Mouse (Mus musculus) G1E-ER4 (cell line): ENCODE results near the gene Kazald1. TPM values are rescaled to one million over a fixed set of nuclear protein-coding genes. Genes with fewer than 3 reads are reported as not detected.

ENCODE experiments used
- GATA1 ChIP-seq: IDR thresholded peaks from one replicate; pipeline ENCODE4 v1.8.0; 2012; ENCODE audit warnings: low read length, inconsistent platforms
- polyA plus RNA-seq: library from polyadenylated mRNA; stranded (reverse); fragments of >175 nt; gene quantifications from 2 replicates; pipeline ENCODE4 v1.2.3, GENCODE M21; 2012

Gene Kazald1
- polyA plus RNA-seq: 0.22 and 0.25 TPM in 2 replicates

DNA sequence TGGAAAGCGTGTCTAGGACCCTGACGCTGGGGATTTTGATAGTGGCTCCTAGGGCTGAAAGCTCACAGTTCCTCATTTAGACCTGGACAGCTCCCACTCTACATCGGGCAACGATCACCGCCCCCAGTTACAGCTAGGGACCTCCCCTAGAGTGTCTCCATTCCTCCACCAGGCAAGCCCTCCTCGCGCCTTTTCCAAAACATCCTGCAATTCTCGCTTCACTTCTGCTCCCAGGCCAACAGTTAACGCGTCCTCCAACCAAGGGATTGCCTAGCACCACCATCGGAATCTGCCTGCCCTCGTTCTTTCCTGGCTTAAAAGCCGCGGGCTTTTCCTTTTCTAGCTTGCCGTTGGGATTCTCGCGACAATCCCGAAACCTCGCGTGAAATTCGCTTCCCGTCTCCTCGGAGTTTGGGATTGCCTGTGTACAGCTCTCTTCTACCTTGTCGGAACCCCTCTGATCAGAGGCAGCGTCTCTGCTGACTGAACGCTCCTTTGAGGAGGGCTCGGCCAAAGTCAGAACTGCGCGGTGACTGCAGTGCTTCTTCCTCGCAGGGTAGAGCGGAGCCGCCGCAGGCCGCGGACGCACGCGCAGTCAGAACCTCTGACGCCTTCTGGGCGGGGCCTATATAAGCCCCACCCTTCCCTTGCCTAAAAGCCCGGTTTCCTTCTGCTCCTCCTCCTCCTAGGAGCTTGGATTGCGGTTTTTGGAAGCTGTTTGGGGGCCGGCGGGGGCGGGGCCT is at the start of gene Kazald1:
Gene Kazald1 (plus strand): TSS at position 662 of the 743 bp plus-strand sequence.
- TF ChIP-seq GATA1: no peak

DNA sequence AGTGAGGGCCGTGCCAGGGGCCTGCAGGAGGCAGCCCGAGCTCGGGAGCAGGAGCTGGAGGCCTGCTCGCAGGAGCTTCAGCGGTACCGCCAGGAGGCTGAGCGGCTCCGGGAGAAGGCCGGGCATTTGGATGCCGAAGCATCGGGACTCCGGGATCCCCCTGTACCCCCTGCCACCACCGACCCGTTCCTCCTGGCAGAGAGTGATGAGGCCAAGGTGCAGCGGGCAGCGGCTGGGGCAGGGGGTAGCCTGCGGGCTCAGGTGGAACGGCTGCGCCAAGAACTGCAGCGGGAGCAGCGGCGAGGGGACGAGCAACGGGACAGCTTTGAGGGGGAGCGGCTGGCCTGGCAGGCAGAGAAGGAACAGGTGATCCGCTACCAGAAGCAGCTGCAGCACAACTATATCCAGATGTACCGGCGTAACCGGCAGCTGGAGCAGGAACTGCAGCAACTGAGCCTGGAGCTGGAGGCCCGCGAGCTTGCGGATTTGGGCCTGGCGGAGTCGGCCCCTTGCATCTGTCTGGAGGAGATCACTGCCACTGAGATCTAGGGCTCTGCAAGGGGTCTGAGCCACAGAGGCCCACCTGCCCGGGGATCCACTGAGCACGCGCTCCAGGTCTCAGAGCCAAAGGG is 49.0 kb upstream of the Kazald1 start:
- TF ChIP-seq GATA1: no peak

- no peak for TF ChIP-seq GATA1
Measured at GRCm38 (mm10) chr19:45026958-45027670, 47.9 kb upstream of the Kazald1 start.

GRCm38 (mm10) chr19:45027848-45028247 is 47.2 kb upstream of the Kazald1 start:
- no peak for TF ChIP-seq GATA1

DNA sequence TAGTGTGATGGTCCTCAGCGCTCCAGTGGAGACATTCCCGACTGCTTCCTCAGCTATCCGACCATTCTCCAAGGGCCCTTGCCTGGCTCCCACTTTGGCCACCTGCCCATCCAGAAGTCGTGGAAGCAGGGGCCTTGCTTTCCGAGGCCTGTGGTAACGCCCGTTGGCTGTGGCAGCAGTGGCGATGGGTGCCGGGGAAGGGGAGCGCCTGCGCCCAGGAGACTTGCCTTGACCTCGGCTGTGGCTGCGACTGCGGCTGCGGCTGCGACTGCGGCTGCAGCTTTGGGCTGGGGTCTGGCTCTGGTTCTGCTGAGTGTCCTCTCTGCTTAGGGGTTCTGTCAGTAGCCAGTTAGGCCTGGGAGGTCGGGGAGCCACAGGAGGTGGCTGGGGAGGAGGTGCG is 46.3 kb upstream of the Kazald1 start:
- no peak for TF ChIP-seq GATA1

GRCm38 (mm10) chr19:45029571-45029970 is 45.5 kb upstream of the Kazald1 start:
- no peak for TF ChIP-seq GATA1

GRCm38 (mm10) chr19:45030111-45030510 is 44.9 kb upstream of the Kazald1 start:
- TF ChIP-seq GATA1: no peak

- TF ChIP-seq GATA1: no peak
Measured at GRCm38 (mm10) chr19:45030746-45031693, 44.0 kb upstream of the Kazald1 start.

- TF ChIP-seq GATA1: no peak
Measured at GRCm38 (mm10) chr19:45031780-45032179, 43.3 kb upstream of the Kazald1 start.

DNA sequence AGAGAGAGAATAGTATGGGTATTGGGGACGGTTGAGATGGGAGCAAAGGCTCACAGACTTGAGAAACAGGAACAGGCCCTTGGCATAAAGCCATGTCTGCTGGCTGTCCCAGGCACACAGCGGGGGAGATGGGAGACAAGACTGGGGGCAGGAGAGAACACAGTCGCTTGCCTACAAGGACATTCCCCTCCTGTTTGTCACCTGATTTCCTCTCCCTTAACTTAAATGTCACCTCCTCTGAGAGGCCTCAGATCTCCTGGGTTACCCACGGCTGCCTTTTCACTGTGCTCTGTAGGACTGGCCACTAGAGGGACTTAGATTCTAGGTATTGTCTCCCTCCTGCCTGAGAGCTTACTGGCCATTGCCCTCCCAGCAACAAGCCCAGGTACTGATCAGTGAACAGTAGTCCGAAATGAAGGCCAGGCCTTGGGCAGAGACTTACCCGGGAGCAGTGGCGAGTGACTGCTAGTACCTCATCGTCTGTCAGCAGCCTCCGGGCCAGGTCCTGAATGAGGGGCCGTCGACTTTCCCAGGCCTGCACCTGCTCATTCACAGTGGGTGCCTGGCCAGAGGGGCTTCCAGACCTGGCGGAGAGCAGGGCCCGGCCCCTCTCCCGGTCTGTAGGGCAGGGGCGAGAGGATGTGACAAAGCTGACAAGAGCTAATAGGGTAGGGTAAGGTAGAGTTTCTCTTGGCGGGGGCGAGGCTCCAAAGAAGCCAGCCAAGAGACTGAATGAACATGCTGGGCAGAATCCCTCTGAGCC is 42.3 kb upstream of the Kazald1 start:
- TF ChIP-seq GATA1: no peak

DNA sequence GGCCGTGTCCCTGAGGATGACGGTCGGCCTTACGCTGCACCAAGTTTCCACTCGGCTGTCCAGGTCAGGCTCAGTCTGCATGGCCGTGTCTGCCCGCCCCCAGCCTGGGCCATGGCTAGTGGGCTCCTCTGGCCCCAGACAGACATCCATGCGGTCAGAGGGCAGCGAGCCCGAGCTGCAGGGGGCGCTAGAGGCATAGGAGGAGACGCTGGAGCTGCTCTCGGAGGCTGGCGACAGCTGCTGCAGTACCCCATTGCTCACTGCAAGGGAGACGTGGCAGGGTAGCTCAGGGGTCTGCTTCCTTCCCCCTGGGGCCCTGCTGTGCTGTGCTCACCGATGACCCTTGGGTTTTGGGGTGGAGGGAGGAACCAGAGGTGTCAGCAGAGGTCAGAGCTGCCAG is 38.2 kb upstream of the Kazald1 start:
- TF ChIP-seq GATA1: no peak

DNA sequence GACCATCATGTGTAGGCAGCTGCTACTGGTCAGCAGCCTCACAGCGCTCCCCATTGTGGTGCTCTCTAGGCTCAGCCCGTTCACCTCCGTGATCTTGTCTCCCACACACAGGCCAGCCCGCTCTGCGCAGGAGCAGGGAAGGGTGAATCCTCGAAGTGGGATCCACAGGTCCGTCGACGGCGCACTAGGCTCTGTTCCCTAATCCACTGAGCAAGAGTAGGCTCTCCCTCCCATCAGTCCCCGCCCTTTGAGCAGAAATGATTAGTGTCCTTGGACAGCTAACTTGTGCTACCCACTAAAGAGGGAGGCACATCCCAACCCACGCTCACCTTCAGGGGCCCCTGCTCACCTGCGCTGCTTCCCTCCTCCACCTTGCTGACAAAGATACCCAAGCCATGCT is 34.8 kb upstream of the Kazald1 start:
- no peak for TF ChIP-seq GATA1

GRCm38 (mm10) chr19:45044389-45044927 is 30.6 kb upstream of the Kazald1 start:
- no peak for TF ChIP-seq GATA1

DNA sequence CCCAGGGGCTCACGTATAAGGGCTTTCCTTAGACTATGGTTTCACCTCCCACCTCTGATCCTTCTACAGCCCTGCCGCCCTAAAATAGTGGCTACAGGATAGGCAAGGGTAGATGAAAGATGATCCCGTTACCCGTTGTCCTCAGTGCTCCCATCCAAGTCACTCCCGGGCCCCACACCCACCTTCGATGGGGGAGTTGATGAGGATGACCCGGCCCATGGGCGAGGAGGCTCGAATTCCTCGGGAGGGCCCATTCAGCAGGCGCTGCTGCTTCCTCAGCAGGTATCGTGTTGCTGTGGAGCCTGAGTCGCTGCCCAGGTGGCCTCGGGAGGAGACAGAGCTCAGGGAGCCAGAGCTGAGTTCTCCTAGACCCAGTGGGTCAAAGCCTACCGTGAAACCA is 29.8 kb upstream of the Kazald1 start:
- no peak for TF ChIP-seq GATA1

- no peak for TF ChIP-seq GATA1
Measured at GRCm38 (mm10) chr19:45045651-45046050, 29.4 kb upstream of the Kazald1 start, which contains the start of gene Pdzd7. Gene Pdzd7 (minus strand): TSS chr19:45045717.
